Mouse (Mus musculus): ENCODE measurements around the gene Dclk1. TPM values are rescaled to one million over a fixed set of nuclear protein-coding genes. Genes with fewer than 3 reads are reported as not detected.

The Dclk1 gene
- polyA plus RNA-seq, 2 experiments = 23.3 to 66.2 TPM

DNA sequence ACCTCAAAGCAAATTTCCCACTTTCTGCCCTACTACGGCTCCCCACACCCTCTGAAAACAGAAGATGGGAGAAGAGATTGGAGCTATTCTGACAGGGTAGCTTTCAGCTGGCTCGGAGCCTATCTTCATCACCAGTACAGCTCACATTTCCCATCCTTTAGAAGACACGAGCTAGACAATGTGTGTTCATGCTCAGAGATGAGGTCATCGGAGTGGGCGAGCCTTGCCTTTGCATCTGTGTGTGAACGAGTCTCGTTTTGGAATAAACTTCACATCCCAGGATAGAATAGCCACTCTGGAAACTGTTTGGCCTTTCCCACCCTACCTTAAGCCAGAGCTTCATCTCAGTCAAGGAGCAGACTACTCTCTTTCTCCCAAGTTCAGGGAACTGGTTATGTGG is 95.5 kb downstream of the Dclk1 start:
- Histone ChIP-seq H3K9ac (ENCODE audit: low read depth, low read length, severe bottlenecking) (no peak overlapping the region), H3K27me3 (ENCODE audit: control insufficient read depth, insufficient read depth, low read length) (no peaks in the 10 kb centered on the region), H3K27ac (replicated peaks; ENCODE audit: low read depth, low read length) (no peak overlapping the region), H3K4me2 (replicated peaks; ENCODE audit: low read depth, low read length, severe bottlenecking) (no peak overlapping the region), H3K9me3 (ENCODE audit: control insufficient read depth, low read length) (no peaks in the 10 kb centered on the region), H3K4me3 (replicated peaks; ENCODE audit: low read length) (no peak overlapping the region), H3K36me3 (ENCODE audit: control insufficient read depth, insufficient read depth, low read length) (no peaks in the 10 kb centered on the region), H3K4me1 (ENCODE audit: control insufficient read depth, insufficient read depth, low read length) (no peaks in the 10 kb centered on the region)
- 91% methylated on average over 7 of the region's 7 CpGs for WGBS
- no peak for ATAC-seq (ENCODE audit: low FRiP score, low read depth)
- no peak for TF ChIP-seq POLR2A (IDR thresholded peaks at IDR 0.05; ENCODE audit: borderline replicate concordance, extremely low read depth, insufficient read depth, insufficient read length)
- no peak for DNase-seq (ENCODE audit: low spot score)

DNA sequence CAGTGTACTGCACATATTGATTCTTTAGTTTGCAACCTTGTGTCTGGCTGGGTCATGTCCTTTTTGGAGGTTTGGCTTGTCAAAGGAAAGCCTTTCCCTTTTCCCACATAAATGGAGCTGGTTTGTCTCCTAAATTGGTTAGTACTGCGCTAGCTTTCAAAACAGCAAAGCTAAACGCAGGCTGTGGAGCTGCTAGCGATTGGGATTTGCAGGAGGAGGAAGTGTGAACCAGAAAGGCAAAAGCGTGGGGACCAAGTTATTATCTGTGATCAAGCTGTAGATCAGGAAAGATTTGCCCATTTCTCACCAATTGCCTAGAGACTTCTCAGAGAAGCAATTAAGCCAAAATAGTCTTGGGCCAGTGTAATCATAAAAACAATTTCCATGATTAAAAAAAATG is 100.3 kb downstream of the Dclk1 start:
- H3K4me3 ChIP-seq (replicated peaks; ENCODE audit: low read length) = no peak overlapping the region
- H3K9ac ChIP-seq (ENCODE audit: low read depth, low read length, severe bottlenecking) = no peak overlapping the region
- WGBS = 82% methylated on average over 4 of the region's 4 CpGs
- H3K4me1 ChIP-seq (ENCODE audit: control insufficient read depth, insufficient read depth, low read length) = peaks cover 3% of the 10 kb centered on the region
- TF ChIP-seq POLR2A (IDR thresholded peaks at IDR 0.05; ENCODE audit: borderline replicate concordance, extremely low read depth, insufficient read depth, insufficient read length) = no peak
- no peak overlapping the region for H3K27ac ChIP-seq (replicated peaks; ENCODE audit: low read depth, low read length)
- no peaks in the 10 kb centered on the region for H3K27me3 ChIP-seq (ENCODE audit: control insufficient read depth, insufficient read depth, low read length)
- no peak overlapping the region for H3K4me2 ChIP-seq (replicated peaks; ENCODE audit: low read depth, low read length, severe bottlenecking)
- no peaks in the 10 kb centered on the region for H3K9me3 ChIP-seq (ENCODE audit: control insufficient read depth, low read length)
- DNase-seq (ENCODE audit: low spot score) = no peak
- no peaks in the 10 kb centered on the region for H3K36me3 ChIP-seq (ENCODE audit: control insufficient read depth, insufficient read depth, low read length)
- ATAC-seq (ENCODE audit: low FRiP score, low read depth) = no peak

DNA sequence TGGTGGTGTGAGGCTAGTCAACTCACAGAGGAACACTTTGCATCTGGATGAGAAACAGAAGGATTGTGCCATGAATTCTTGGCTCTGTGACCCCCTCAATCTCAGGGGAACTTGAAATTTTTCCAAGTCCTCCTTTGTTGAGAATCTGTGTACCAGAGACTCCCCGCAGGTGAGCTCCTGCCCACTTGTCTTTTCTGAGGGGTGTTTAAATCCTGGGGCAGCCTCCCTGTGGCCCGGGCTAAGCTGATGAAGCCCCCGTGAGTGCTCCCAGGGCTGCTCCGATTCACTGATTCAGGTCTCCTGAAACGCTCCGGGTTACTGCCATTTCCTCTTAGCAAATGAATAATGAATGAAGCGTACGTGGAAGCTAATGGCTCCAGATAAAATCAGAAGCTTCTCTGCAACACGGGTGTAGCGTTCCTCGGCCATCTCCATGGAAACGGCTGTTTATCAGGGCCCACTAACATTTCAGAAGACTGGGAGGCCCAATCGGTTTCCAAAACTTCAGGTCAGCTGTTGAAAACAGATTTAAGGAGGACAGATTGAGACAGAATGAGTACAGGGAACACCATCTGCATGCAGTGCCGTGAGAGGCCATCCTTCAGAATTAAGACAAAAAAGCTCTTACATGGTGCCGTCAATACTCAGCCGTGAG is 105.3 kb downstream of the Dclk1 start:
- Histone ChIP-seq H3K36me3 (ENCODE audit: control insufficient read depth, insufficient read depth, low read length) (no peaks in the 10 kb centered on the region), H3K27me3 (ENCODE audit: control insufficient read depth, insufficient read depth, low read length) (no peaks in the 10 kb centered on the region), H3K9ac (ENCODE audit: low read depth, low read length, severe bottlenecking) (no peak overlapping the region), H3K9me3 (ENCODE audit: control insufficient read depth, low read length) (no peaks in the 10 kb centered on the region), H3K27ac (replicated peaks; ENCODE audit: low read depth, low read length) (no peak overlapping the region), H3K4me3 (replicated peaks; ENCODE audit: low read length) (no peak overlapping the region), H3K4me2 (replicated peaks; ENCODE audit: low read depth, low read length, severe bottlenecking) (no peak overlapping the region), H3K4me1 (ENCODE audit: control insufficient read depth, insufficient read depth, low read length) (peaks cover 18% of the 10 kb centered on the region)
- TF ChIP-seq POLR2A (IDR thresholded peaks at IDR 0.05; ENCODE audit: borderline replicate concordance, extremely low read depth, insufficient read depth, insufficient read length) = no peak
- 36% methylated on average over 16 of the region's 16 CpGs for WGBS
- no peak for DNase-seq (ENCODE audit: low spot score)
- no peak for ATAC-seq (ENCODE audit: low FRiP score, low read depth)

DNA sequence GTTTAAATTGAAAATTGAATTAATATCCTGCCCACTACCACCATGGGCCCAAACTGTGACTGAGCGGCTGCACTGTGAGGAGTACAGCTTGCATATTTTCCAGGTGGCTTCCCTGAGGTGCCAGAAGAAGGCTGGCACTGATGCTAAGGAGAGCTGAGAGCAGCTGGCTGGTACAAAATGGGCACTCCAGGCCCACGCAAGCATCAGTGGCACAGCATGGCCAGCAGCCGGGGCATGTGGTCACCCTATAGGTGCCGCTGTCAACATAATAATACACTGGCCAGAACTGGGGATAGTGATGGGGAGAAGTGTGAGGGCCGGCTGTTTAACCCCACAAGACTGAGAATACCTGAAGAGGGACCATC is 105.8 kb downstream of the Dclk1 start:
- WGBS = 89% methylated on average over 5 of the region's 5 CpGs
- ATAC-seq (ENCODE audit: low FRiP score, low read depth) (no peak), DNase-seq (ENCODE audit: low spot score) (no peak)
- no peak for TF ChIP-seq POLR2A (IDR thresholded peaks at IDR 0.05; ENCODE audit: borderline replicate concordance, extremely low read depth, insufficient read depth, insufficient read length)
- no peak overlapping the region for H3K9ac ChIP-seq (ENCODE audit: low read depth, low read length, severe bottlenecking)
- H3K9me3 ChIP-seq (ENCODE audit: control insufficient read depth, low read length) = no peaks in the 10 kb centered on the region
- no peak overlapping the region for H3K4me2 ChIP-seq (replicated peaks; ENCODE audit: low read depth, low read length, severe bottlenecking)
- no peak overlapping the region for H3K27ac ChIP-seq (replicated peaks; ENCODE audit: low read depth, low read length)
- no peaks in the 10 kb centered on the region for H3K36me3 ChIP-seq (ENCODE audit: control insufficient read depth, insufficient read depth, low read length)
- H3K4me3 ChIP-seq (replicated peaks; ENCODE audit: low read length) = no peak overlapping the region
- no peaks in the 10 kb centered on the region for H3K27me3 ChIP-seq (ENCODE audit: control insufficient read depth, insufficient read depth, low read length)
- H3K4me1 ChIP-seq (ENCODE audit: control insufficient read depth, insufficient read depth, low read length) = peaks cover 23% of the 10 kb centered on the region

DNA sequence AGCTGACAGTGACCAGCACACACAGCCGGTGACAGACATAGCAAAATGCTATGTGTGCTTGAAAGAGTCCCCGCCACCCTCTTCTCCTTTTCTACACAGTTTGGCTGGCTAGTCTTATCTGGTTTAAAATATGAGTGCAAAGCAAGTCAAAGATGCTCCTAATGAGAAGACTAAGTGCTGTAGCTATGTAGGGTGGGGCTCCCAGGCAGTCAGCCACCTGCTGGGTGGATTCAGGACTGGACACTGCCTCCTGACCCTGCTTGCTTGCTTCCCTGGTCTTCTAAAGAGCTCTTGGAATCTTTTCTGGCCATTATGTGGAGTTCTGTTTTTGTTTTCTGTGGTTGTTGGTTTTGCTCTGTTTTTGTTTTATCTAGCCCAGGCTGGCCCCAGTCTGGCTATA is 108.0 kb downstream of the Dclk1 start:
- DNase-seq (ENCODE audit: low spot score) = no peak
- H3K36me3 ChIP-seq (ENCODE audit: control insufficient read depth, insufficient read depth, low read length) = no peaks in the 10 kb centered on the region
- no peaks in the 10 kb centered on the region for H3K27me3 ChIP-seq (ENCODE audit: control insufficient read depth, insufficient read depth, low read length)
- 85% methylated on average over 2 of the region's 2 CpGs for WGBS
- no peak overlapping the region for H3K4me2 ChIP-seq (replicated peaks; ENCODE audit: low read depth, low read length, severe bottlenecking)
- no peak overlapping the region for H3K27ac ChIP-seq (replicated peaks; ENCODE audit: low read depth, low read length)
- H3K9me3 ChIP-seq (ENCODE audit: control insufficient read depth, low read length) = no peaks in the 10 kb centered on the region
- no peak for ATAC-seq (ENCODE audit: low FRiP score, low read depth)
- H3K4me3 ChIP-seq (replicated peaks; ENCODE audit: low read length) = no peak overlapping the region
- H3K9ac ChIP-seq (ENCODE audit: low read depth, low read length, severe bottlenecking) = no peak overlapping the region
- TF ChIP-seq POLR2A (IDR thresholded peaks at IDR 0.05; ENCODE audit: borderline replicate concordance, extremely low read depth, insufficient read depth, insufficient read length) = no peak
- H3K4me1 ChIP-seq (ENCODE audit: control insufficient read depth, insufficient read depth, low read length) = peaks cover 37% of the 10 kb centered on the region

Measured in limb, embryonic 14.5 days (tissue).